Mouse (Mus musculus) heart, adult 8-10 months (tissue): ENCODE measurements around the gene Rin2. TPM values are rescaled to one million over a fixed set of nuclear protein-coding genes. Genes with fewer than 3 reads are reported as not detected.

ENCODE experiments used
- DNase-seq: peaks from one replicate; pipeline ENCODE4 v3.0.0; 2022; ENCODE audit warnings: low spot score
- total RNA-seq, 4 experiments: library from RNA; stranded (reverse); gene quantifications; 2 replicates each; pipeline ENCODE4 v1.2.4; 2022

Rin2 gene
- total RNA-seq, 4 experiments from 2014 or later = 17.8 to 21.7 (median 21.0) TPM

- DNase-seq = peak; percentile 81
Measured at GRCm38 (mm10) chr2:145861193-145862123, 186.4 kb downstream of the Rin2 start.

GRCm38 (mm10) chr2:145862206-145862817 lies 187.3 kb downstream of the Rin2 start:
- DNase-seq = no peak

GRCm38 (mm10) chr2:145865344-145865743 lies 190.3 kb downstream of the Rin2 start:
- DNase-seq = no peak

- DNase-seq = no peak
Measured at GRCm38 (mm10) chr2:145866238-145866637, 191.2 kb downstream of the Rin2 start.

GRCm38 (mm10) chr2:145866695-145867449 lies 191.9 kb downstream of the Rin2 start:
- no peak for DNase-seq

- no peak for DNase-seq
Measured at GRCm38 (mm10) chr2:145871308-145871707, 196.3 kb downstream of the Rin2 start.

GRCm38 (mm10) chr2:145872099-145872498 lies 197.1 kb downstream of the Rin2 start:
- no peak for DNase-seq

DNA sequence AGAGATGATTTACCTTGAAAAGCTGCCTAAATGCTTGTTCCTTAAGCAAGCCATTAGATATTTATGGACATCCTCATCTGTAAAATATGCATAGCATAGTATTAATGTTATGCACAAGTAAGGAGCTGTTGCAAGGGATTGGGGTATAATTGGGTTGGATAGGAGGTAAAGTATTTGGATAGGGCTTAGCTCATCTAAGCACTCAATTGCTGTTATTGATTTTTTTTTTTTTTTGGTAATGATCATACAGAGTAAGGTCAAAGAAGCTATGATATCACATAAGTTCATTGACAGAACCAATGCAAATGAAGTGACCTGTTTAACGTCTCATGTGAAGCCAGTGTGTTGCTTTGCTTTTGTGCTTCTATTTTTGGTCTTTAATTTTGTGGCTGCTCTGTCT lies 198.9 kb downstream of the Rin2 start:
- DNase-seq = no peak

DNA sequence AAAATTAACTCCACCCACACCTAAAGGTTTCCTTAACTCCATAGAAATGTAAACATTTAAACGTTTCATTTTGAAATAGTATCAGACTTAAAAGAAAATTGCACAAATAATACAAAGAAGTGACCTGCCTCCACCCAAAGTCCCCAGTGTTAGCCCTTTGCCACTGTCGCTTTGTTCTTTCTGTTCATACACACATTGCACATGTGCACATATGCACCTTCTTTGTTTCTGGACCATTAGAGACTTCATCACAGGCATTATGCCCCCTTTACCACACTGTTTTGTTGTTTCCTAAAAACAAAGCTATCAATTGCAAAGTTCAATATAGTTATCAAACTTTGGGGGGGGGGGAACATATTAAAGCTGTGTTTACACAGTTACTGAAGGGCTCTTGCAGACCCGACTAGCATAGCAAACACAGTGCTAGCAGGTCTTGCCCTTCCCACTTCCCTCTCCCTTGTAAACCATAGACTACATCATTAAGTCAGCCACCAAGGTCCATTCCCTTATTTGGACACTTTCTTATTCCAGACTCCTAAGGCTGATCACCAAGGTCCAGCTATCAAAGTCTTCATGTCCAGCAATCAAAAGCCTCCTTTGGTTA lies 200.0 kb downstream of the Rin2 start:
- DNase-seq = no peak

DNA sequence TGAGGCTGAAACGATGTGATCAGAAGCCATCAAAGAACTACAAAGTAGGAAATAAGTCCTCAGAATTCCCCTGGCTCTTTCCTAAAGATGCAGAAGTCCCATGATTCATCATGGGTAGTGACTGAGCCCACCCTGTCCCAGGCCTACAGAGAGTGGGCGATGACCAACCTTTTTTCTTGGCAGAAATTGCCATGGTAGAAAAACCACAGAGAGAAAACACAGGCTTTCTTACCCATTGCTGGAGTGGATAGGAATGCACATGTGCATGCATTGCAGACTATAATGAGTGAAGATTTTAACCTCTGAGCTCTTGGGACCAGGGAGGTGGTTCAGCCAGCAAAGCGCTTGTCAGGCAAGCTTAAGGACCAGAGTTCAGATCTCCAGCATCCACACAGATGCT lies 202.2 kb downstream of the Rin2 start:
- no peak for DNase-seq

DNA sequence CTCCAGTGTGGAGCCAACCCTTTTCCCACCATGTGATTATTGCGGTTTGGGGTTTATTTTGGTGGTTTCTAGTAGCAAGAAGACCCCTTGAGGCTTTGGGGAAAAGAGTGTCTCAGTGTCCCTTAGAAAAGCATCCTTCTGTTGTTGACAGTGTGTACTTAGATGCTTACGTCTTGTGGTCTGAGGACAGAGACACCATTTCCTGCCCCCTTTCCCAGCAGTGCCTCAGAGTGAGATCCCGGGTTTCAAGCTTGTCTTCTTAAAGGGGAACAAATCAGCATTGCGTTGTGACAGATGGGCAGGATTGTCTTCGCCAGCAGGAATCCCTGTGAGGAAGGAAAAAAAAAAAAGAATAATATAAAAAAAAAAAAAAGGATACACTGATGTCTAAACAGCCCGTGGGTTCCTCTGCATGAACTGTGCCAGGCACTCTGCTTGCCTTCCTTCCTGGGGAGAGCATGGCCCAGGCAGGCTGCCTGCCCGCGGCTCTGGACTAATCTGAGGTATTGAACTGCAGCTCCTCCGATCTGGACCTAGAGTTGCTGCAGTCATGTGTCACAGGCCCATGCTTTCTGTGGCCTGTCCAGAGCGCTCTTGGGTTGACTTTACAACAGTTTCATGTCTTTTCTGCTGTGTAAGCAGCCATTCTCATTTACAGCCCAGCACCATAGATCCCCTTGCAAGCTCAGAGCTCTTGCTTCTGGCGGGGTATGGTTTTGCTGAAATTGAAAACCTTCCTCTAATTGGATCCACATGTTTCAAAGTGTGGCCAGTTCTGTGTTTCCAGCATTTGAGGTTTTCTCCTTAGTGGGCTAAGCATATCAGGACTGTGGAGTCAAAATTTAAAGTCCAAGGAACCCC lies 206.1 kb downstream of the Rin2 start:
- DNase-seq = no peak

- no peak for DNase-seq
Measured at GRCm38 (mm10) chr2:145881932-145882331, 206.9 kb downstream of the Rin2 start.

DNA sequence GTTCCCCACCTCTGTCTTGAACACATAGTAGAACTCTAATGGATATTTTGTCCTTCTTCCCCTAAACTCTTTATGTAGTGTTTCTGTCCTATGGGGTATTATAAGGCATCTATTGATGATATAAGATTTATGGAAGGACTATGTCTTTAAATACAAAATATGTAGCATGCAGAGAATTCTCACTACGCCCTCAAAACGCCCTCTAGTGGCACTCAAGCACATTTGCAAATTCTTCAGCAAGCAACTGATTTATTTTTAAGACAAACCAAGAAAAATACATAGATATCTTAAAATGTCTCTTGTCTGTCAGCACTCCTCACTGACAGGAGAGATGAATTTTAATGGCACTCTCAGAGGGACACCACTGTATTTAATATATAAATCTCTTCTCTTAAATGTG lies 207.4 kb downstream of the Rin2 start:
- DNase-seq = no peak

DNA sequence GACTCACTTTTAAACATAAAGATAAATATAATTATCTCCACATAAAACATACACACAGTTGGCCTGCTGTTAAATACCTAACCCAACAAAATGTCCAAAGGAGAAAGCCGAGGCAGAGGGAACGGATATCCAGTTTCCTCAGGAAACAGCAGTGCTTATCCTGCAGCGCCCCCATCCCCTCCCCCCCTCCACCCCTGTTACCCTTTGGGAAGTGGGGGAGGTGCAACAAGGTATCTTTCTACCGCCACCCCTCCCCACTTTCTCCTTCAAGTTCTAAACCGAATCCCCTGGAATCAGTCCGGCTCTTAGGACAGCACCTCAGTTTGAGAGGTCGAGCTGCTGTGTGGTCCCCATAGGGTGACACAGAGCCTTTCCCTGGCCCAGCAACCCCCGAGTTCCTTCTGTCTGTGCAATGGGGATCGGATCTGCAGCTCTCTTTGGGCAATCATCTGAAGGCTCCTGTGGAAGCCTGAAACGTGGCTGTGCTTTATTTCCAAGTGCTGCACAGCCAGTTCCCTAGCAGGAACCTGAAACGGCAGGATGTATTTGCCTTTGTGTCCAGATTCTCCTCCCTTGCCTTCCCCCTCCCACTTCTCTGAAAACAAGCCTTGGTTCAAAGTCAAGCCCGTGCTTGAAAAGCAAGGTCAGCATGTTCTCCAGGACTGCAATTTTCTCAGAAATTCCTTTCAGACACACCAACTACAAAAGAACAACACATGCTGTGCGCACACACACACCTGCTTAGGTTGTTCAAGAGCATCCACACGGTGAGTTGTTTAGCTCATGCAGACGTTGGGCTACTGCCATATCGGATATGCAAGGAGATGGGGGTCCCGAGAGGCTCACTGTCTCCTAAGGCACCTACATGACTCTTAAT lies 209.3 kb downstream of the Rin2 start:
- DNase-seq = no peak

- peak; percentile 71 for DNase-seq
Measured at GRCm38 (mm10) chr2:145884913-145885785, 210.1 kb downstream of the Rin2 start.

DNA sequence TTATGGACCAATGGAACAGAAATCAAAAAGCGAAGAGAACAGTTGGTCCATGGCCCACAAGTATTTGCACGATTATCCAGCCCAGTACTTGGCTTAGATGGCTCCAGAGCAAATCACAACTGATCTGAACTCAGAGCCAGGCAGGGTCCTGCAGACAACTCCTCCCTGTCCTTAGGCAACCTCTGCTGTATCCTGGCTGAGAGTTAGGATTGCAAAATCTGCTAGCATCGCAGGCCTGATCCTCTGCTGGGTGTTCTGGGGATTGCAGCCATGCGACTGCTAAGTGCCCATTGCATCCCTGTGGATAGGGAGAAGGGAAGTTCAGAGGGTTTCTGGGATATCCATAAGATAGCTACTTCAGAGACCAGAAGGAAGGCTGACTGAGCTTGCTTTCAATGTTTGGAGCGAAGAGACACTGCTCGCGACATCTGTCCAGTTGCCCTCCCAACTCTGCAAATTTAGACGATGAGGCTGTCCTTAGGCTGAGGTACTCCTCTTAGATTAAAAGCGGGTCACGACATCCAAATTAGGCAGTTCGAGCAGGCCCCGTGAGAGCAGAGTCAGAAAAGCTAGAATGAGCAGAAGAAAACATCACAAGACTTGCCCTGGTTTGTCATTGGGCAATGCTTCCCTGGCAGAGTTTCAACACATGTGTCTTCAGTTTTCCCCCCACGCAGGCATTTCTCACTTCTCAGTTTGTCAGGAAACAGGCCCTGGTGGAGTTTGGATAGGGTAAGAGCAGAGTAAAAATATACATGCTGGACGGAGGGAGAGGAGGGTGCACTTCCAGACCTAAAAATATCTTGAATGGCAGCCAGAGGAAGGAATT lies 213.1 kb downstream of the Rin2 start:
- peak; percentile 89 for DNase-seq

DNA sequence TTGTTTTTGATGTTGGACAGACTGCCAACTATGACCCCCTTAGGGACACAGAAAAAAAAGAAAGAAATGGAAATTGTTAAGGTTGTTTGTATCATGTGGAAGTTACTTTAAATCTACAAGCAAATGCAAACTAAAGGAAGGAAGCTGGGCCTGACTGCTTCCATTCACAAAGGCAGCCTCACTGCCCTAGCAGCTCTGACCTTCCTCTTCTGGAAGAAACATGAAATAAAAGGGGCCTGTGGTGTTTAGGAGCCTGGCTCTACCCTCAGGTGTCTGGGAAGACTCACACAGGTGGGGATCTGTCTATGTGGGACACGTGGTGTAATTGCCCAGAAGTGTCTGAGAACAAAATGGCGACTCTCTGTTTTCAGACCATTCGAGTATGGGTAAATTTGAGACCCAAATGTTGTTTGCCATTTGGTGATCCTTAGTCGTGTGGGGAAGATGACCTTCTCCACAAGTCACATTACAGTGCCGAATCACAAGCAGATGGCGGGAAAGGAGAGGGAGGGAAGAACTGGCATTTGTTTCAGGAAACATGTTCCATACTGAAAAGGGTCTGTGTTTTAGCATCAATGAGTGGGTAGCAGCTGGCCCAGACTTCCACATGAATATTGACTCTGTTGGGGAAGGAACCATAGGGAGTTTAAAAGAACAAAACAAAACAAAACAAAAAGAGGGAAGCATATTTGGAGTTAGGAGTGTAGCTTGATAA lies 213.9 kb downstream of the Rin2 start:
- DNase-seq = no peak
